Mouse (Mus musculus): Measurements from ENCODE around the gene Anapc13.

Gene Anapc13

DNA sequence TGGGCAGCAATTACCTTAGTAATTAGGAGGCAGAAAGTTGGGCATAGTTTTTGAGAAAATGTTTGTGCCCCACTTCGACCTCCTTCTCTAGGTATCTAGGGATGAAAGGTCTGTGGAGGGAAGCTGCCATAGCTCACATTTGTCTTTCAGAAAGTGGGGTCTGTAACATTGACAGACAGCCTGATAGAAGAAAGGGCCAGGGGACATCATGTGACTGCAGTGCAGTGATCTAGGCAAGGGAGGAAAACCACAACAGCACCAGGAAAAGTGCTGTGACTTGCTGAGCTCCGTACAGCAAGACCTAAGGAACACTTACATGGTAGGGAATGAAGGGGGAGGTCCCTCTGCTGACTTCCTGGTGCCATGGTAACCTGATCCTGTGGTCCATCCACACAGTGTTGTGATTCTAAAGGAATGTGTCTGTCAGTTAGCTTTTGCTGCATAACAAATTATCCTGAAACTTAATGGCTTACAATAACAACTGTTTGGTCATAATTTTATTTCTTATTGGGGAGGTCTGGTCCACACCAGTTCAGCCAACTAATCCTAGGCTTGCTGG is 5.6 kb downstream of the Anapc13 start:
- DNase-seq (ENCODE audit: low spot score): no peak

DNA sequence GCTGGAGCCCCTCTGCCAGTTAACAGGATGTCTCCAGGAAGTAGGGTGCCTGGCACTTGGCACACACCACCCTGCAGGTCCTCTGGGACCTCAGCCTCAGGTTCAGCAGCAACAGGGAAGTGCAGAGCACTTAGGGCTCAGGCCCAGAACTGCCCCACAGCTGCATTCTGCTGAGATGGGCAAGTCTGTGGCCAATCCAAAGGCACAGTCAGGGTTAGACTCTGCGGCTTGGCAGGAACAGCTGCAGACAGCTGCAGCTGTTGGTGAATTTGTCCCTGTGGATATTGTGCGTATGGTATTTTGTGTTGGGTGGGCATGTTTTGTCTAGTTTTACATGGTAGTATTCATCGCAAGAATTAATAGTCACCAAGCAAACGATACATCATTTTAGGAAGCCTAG is 6.1 kb downstream of the Anapc13 start:
- no peak for DNase-seq (ENCODE audit: low spot score)

DNA sequence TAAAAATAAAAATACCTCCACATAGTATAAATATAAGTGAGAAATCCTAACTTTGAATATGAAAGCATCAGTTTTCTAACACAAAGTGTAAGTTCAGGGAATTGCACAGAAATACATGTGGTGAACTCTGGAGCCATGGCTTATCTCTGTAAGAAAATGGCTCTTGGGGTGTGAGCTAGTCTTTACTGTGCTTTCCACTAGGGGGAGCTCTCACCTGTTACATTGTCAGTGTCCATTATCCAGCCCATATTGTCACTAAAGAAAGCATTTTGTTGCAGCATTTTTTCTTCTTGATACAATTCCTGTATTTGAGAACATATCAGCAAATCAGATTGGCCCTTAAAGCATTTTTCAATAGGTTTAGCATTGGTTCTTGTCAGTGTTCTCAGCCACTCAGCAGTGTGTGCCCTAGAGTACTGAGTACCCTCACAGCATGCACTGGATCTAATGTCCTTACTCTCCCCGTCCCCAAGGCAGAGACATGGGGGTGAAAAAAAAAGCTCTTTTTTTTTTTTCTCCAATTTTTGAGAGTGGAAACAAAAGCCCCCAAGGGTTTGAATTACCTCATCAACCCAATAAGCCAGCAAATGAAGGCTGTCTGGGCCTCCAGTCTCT is 6.9 kb downstream of the Anapc13 start:
- DNase-seq (ENCODE audit: low spot score): no peak

DNA sequence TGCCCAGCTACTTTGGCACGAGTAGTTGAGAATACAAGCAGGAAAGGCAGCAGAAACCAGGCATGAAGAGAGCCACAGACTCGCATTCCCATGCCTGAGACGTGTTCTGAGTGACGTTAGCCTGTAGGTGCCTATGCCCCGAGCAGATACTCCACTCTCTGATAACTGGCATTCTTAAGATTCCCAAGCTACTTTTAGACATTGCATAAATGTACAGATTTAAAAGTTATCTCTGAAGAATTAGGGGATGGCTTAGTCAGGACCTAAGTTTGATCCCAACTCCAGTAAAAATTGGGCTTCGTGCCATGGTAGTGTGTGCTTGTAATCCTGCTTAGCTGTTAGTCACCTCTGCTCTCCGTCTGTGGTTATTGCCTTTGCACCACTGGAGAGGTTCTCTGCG is 8.4 kb downstream of the Anapc13 start:
- no peak for DNase-seq (ENCODE audit: low spot score)

DNA sequence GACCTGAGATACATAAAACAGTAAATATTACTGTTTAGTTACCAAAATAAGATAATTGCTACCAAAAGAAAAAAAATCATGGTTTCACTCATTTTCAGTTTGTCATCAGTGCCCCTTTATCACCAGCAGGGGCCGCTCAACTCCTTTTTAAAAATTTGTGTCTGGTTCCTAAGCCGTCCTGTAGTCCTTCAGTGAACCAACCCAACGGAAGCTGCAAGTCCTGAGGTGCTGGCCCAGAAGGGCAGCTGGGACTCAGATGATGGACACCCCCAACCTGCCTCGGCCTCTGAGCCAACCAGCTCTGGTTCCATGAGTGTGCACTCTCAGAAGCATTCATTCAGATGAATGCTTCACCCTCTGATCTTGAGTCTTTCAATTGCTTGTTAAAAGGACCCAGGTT is 10.5 kb downstream of the Anapc13 start:
- DNase-seq (ENCODE audit: low spot score): no peak

DNA sequence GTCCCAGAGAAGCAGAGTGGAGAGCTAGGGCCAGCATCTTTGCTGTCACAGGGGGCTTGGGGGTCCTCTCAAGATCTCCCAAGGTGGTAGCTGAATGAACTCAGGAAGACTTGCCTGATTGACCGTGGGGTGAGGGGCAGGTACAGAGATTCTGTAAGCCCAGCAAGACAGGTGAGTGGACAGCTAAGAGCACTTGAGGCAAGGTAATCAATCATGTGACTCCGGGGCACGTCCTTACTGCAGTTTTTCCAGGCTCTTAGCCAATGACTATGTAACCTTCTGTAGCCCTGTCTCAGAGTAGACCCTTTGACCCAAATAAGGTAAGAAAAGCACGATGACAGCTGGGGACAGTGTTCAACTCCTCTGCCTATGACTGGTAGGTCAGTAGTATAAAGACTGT is 11.0 kb downstream of the Anapc13 start:
- DNase-seq (ENCODE audit: low spot score): no peak

DNA sequence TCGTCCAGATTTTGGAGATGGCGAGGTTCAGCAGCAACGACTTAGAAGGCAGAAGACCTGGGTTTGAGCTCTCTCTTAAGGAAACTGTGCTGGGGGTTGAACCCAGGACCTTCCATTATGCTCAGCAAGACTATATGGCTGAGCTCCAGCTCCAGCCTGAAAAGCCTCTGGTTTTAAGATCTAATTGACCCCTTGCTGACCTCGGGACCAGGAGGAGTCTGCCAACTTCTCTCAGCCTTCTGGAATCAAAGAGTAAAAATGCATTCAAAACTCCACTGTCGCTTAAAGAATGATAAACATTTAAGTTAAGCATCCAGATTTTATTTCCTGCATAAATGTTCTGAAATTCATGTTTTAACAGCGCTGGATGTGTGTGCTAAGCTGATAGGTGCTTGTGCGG is 12.9 kb downstream of the Anapc13 start:
- no peak for DNase-seq (ENCODE audit: low spot score)

DNA sequence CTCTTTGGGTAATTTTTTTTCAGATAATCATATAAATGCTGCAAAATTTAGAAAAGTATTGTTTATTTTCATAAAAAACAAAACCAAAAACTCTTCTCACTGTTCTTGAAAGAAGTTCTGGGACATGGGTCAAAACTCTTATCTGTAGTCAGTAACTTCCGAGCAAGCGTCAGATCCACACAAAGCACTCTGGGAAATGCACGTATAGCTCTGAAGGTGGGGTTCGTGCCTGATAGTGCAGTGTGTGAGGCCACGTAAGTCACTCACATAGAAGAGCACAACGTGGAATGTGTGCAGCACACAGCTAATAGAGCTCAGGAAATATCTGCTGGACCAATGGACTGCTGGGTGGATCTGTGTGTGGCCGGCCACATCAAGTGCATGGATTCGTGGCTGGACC is 13.4 kb downstream of the Anapc13 start:
- DNase-seq (ENCODE audit: low spot score): no peak

DNA sequence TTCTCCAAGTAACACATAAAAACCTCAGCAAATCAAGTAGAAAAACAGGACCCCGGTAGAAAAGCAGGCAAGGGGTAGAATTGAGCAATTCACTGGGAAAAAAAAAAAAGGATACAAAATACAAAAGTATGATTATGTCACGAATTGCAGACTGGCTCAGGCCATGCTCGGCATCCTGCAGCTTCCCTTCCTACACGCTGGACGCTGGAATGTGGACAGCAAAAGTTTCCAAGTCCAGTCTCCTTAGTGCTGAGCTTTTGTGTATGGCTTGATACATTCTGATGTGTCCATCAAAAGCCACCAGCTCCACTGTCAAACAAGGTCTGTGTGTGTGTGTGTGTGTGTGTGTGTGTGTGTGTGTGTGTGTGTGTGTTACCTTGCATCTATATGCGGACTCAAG is 15.4 kb downstream of the Anapc13 start:
- DNase-seq (ENCODE audit: low spot score): no peak

DNA sequence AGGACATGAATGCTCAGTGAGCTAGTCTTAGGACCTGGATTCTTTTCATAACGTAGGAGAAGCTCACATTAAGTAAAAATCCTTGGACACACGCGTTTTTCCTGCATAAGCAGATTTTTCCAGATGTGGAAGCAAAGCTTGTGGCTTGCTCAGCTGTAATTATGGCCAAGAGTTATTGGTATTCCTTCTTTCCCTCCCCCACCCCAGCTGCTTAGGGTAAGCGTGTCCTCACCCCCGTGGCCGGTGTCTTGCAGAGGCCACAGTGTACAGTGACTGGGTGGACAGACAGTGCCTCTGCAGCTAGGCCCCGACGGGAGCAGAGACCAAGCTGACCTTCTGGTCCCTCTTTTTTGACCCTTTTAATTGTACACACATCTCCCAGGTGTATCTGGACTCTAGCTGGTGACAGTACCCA is 17.0 kb downstream of the Anapc13 start:
- no peak for DNase-seq (ENCODE audit: low spot score)

DNA sequence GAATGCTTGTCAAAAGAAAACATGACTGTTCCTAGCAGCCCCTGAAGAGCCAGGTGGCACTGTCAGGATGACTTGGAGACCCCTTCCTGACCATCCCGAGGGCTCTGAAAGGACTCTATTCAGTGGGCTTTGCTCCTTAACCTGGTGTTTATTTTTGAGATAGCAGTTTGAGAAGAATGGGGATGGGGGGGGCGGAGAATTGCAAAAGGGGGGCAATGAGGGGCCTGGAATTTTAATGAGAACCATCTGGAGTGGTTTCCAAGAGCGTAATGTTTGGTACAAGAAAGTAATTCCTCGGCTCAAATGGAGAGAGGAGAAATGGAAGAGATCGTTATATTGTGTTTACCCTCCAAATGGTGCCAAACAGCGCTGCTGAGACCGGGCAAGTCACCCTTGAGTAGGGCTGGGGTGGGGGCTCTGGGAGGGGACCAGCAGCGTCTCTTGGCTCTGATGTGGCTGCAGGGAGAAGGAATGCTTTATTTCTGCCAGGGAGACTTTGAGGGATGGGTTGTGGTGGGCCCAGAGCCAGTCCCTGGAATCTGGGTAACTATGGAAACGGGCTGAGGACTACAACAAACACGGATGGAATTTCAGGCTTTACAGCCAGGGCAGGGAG is 17.5 kb downstream of the Anapc13 start:
- no peak for DNase-seq (ENCODE audit: low spot score)

DNA sequence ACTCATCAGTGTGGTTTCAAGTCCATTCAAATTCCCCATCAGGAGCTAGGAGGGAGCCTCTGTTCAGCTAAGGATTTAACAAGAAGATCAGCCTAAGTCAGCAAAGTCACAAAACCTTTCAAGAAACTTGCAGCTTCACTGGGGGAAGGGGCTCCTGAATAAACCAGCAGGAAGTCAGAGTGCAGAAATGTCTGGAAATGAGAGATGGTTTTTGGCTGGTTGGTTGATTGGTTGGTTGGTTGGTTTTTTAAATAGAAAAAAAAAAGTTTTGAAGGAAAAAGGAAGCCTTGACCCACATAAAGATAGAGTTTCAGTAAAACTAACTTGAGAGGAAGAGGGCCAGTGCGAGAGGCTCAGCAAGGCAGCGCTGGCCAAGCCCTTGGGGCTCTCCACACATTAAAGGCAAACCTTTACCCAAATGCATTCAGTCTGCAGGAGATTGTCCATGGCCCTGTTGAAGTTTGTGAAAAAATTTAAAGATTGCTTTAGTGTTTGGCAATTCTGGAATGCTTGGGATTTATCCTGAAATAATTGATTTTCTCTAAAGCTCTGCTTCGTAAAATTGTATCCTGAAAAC is 19.1 kb downstream of the Anapc13 start:
- no peak for DNase-seq (ENCODE audit: low spot score)

DNA sequence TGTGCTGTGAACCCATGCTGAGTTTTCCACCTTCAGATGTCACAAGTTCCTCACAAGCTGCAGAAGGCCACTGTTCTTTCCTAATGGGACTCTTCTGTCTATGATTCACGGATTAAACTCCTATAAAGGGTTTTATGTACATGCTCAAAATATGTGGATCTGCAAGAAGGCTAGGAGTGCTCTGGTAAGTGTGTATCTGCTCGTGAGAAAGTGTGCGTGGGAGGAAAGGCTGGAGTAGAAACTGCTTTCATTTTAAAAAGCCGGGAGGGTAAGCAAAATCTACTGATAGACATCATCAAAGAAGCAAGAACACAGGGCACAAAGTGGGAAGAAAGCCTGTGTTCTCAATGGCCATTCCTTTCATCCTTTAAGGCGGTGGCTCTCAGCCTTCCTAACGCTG is 20.9 kb downstream of the Anapc13 start:
- no peak for DNase-seq (ENCODE audit: low spot score)

DNA sequence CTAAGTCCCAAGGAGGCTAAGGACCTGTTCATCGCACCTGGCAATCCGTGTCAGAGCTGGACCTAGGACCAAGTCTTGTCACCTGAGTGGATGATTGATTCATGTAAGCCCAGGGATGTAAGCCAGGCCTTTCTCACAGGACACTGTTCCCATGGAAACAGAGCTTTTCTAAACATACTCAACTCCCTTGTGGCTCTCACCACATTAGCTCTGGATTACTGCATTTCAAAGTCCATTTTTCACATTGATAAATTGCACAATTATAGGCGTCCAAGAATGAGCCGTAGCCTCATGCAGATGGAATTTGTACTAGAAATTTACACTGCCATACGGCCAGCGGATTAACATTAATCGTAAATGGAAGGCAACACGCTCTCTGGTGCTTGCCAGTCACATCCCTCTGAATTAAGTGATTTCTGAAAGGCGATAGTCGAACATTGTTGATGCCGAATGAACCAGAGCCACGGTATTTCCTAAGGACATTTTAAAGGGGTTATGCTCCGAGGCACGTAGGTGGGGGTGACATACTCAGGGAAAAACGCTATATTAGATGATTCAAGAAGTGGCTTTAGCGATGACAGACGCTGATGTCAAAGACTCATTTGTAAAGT is 23.9 kb downstream of the Anapc13 start:
- DNase-seq (ENCODE audit: low spot score): no peak

DNA sequence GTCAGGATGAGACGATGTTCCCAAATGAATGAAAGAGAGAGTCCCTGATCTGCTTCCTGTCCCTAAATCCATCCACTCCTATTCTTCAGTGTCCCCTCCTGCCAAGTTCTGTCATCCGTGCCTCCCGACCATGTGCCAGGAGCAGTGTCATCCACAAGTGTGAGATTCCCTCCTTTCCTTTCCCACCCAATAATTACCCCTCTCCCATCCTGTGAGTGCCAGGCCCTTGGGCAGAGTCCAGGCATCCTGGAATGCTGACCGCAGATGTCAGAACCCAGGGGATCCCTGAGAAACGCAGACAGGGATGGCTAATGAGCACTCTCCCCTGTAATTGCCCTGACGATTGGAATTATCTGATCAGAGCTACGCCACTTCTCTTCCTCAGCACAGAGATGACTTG is 24.5 kb downstream of the Anapc13 start:
- no peak for DNase-seq (ENCODE audit: low spot score)

DNA sequence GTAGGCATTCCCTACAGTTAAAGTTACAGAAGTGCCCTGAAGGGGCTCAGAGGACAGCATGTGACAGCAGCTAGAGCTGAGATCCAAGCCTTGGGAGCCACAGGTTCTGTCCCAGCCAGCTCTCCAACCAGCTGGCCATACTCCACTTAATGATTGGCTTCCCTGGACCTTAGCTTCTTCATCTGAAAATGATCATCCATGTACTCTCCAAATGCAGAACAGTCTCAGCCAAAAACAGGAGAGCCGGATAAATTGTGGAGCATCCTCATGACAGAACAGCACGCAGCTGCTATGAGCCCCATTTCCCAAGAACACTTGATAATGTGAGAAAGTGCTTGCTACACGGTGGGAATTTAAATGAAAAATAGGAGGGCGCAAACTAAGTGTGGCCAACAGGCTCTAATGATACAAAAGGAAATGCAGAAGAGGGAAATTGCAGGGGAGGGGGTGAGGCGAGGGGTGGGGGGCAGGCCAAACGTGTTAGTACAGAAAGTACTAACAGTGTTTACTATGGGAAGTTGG is 25.2 kb downstream of the Anapc13 start:
- DNase-seq (ENCODE audit: low spot score): no peak

DNA sequence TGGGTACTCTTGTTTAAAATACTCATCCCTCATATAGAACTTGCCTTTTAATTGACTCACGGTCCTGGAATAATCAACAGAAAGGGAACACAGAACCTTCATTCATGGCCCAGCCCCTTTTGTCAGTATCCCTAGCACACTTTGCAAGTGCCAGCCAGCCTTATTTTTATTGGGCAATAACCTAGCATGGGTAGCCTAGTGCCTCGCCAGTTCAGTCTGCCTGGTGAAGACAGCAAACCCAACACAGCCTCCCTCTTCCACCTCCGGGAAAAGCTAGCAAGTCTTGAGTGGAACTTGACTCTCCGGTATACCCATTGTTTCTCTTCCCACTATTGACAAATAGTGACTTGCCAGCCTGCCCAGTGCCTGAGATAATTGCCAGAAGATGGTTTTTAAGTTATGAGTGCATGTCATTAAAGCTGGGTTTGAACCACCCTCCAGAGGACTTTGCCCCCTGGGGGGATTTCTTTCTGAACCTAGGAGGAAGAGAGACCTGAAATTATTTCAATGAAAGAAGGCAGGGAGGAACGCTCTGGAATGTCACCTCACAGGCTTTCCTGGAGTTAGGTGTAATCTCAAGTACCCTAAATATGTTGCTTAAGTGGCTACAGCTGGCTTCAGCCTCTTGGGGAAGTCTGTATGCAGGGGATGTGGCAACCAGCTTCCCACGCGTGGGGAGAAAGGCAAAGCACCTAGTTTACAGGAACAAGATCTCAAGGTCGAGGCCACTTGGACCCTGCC is 30.4 kb downstream of the Anapc13 start:
- DNase-seq (ENCODE audit: low spot score): no peak

DNA sequence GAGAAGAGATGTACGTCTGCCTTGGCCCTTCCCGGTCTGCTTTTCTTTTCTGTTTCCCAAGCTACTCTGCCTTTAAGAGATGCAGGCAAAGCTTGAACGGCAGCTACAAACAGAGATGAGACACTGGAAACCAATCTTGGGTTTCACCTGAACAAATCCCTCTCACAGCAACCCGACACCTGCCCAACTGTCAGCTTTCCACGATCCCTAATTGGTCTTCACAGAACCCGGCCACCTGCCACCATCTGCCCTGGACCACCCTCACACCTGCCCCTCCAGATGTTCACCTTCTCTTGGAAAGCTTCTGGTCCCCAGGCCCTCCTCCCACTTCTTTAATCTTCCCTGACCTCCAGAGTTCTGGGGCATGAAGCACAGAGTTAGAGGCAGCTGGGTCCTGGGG is 42.0 kb downstream of the Anapc13 start:
- DNase-seq (ENCODE audit: low spot score): no peak

DNA sequence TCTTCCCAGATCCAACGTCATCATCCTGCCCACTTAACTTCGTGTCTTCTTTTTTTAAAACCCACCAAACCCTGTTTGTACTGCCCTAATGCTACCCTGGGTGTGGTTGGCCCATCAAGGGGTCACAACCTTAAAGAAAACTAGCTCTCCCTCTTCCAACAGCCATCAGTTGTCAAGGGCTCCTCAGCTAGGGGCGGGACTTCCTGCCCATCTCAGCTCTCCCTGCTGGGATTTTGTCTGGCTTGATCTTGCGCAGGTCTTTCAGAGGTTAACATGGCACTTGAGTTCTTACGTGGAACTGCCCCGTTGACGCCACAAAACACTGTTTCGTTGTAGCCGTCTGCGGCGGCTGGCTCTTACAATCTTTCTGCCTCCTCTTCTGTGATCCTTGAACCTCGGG is 42.8 kb downstream of the Anapc13 start:
- no peak for DNase-seq (ENCODE audit: low spot score)

DNA sequence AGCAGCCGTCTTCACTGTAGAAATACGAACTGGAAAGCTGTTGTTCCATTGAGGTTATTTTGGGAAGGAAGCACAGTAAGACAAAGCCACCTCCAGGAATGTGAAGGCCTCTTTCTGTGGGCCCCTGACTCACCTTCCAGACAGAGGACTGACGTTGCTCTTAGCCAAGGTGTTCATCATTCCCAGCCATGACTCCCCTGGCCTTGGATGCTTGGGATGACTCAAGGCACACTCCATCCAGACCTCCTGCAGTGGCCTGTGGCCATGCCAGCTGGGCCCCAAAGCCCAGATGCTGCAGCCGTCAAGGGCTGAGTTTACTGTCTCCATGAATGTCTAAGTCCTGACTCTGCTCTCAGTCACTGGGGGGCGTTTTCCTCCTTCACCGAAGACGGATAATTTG is 47.3 kb downstream of the Anapc13 start:
- DNase-seq (ENCODE audit: low spot score): no peak

DNA sequence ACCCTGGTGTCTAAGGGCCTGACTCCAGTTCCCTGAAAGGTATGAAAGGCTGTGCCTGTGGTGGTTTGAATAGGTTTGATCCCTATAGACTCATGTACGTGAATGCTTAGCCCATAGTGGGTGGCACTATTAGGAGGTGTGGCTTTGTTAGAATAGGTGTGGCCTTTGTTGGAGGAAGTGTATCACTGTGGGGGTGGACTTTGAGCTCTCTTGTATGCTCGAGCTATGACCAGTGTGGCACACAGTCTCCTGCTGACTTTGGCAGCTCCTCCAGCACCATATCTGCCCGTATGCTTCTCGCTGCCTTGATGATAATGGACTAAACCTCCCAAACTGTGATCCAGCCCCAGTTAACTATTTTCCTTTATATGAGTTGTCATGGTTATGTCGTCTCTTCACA is 49.8 kb downstream of the Anapc13 start:
- no peak for DNase-seq (ENCODE audit: low spot score)

DNA sequence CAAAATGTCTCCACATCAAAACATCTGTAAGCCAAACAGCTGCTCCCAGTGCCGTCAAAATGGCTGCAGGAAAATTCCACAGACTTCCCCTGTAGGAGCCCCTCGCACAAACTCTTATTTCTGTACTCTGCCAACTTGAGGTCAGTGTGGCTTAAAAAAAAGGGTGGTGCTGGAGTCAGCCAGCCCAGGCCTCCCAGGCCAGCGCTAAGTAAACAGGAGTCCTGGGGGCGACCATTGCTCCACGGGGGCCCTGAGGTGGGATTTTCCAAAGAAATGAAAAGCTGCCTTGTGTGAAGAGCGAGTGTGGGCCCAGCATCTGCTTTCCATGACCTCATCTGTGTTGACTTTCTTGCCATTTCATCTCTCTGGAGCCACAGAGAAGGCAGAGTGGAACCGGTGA is 55.4 kb downstream of the Anapc13 start:
- DNase-seq (ENCODE audit: low spot score): no peak
